Mouse (Mus musculus) frontal cortex, postnatal 36 days (tissue): ENCODE measurements around the gene Erbb3.
A peak's percentile ranks its signal among the peaks of the same experiment; 100 is the strongest.
"Not testable (repeated sequence)": the region's sequence is repeated elsewhere in the genome, so short reads cannot be mapped to it uniquely, and the experiment has no call there.

ENCODE experiments used
- DNase-seq, 2 experiments: peaks; one replicate each; pipeline ENCODE4 v3.0.0; 2022; ENCODE audit warnings: low spot score in 2 of 2

Erbb3 gene

DNA sequence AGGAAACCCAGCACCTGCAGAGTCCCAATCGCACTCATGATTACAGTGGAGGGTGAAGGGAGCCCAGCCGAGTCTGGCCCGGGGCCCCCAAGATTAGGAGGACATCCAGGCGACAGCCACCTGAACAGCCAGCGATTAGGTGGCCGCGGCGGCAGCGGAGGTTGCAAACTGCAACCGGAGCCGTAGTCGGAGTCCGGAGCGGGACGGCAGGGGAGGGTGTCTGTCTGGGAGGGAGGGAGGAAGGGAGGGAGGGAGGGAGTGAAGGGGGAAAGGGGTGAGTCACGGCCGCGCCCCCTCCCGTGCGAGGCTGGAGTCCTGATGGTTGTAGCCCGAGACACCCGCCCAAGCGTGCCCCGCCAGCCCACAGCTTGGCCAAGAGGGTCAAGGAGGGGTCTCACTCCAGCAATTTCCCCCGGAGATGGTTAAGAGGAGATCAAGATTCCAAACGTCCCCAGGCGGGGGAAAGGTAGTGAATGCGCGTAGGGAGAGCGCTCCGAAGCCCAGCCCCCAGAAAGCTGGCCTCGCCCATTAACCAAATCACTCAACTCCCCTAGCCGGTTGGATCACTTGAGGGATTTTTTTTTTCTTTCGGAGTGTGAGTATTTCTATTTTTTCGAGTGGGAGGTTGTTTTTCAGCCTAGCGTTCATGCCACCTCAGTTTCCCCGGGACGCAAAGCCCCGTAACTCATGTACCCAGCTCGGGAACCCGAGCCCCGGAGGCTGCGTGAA lies at the start of gene Erbb3:
Erbb3 (minus strand) TSS at position 189 of the 729 bp plus-strand sequence.
- peak in 1 of 2 experiments; percentile 16 for DNase-seq

DNA sequence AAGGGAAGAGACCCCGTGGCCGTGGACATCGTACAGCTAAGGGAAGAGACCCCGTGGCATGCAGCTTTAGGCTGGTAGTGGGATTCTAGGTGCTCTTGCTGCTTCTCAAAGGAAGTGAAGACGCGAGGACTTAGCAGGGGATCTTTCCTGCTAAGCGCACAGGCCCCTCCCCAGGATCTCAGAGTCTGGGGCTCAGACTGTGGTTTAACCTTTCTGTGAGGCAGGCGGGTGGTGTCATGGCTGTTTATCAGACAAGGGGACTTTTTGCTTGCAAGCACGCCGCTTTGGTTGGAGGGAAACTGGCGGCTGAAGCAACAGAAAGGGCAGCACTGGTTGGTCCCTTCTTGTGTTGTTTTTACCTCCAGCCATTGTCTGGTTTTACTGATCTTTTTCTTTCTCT lies 47.6 kb upstream of the Erbb3 start:
- DNase-seq = no peak

DNA sequence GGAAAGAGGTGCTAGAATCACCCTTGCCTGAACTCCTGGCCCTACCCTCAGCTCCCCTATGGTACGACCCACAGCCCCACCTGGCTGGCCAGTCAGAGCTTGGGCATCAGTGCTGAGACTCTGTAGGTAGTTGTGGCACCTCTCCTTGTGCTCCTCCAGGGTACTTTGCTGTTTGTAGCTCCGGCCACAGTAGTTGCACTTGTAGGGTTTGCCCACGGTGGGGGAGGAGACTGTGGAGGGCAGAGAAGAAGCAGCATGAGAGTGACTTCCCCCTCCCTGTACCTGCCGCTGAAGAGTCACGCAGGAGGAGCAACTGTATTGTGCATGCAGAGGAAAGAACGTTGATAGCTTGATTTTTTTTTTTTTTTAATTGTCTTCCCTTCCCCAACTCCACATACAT lies 47.1 kb upstream of the Erbb3 start:
- no peak for DNase-seq

DNA sequence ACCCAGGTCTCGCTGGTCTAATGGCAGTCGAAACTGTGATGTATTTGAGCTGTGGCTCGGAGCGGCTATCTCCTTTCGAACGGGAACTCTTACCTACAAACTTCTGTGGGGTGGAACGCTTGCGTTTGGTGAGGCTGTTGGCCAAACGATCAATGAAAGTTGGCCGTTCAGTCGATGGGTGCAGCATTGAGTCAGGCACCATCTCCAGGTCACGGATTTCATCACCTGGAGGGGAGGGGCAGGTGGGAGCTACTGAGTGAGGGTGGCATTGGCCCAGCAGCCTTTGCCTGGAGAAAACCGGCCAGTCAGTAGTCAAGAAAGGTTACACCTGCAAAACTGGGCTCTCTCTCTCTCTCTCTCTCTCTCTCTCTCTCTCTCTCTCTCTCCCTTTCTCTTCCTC lies 46.2 kb upstream of the Erbb3 start:
- DNase-seq = no peak

DNA sequence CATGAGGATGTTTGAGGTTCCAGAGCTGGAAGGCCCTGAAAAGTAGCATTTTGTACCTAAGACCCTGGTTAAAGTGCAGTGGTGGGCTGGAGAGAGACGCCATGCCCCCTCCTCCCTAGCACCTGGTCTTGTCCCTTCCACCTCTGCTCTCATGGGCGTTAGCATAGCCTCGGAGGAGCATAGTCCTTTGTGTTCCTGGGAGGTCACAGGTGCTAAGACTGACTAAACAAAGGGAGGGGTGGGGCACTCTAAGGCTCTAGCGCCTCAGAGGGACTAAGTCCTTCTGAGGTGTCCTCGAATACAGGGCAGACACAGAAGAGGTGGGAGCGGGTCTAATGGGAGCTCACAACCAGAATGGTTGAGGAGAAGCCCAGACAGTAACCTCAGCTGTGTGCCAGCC lies 42.1 kb upstream of the Erbb3 start:
- DNase-seq = no peak

DNA sequence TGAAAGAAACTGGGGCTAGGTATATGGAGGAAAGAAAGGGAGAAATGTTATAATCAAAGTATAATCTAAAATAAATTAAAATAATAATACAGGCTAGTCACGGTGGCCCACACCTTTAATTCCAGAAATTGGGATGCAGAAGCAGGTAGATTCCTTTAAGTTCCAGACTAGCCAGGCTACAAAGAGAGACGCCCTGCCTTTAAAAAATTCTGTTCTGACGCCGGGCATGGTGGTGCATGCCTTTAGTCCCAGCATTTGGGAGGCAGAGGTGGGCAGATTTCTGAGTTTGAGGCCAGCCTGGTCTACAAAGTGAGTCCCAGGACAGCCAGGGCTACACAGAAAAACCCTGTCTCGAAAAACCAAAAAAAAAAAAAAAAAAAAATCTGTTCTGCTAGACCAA lies 40.9 kb upstream of the Erbb3 start:
- DNase-seq = not testable (repeated sequence)

DNA sequence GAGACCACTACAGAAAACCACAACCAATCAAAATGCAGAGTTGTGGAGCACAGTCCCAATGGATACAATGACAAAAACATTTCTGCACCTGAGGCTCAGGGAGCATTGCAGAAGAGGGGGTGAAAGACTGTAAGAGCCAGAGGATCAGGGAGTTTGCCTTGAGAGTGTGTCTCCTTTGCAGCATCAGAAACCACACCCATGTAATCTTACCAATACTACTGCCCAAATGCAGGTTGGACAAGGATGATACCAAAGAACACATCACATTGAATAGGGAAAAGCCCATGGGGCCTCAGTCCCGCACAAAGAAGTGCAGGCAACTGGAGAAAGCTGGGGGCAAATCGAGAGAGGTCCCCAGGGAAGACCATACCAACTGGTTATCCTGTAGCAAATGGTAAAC lies 40.3 kb upstream of the Erbb3 start:
- no peak for DNase-seq

DNA sequence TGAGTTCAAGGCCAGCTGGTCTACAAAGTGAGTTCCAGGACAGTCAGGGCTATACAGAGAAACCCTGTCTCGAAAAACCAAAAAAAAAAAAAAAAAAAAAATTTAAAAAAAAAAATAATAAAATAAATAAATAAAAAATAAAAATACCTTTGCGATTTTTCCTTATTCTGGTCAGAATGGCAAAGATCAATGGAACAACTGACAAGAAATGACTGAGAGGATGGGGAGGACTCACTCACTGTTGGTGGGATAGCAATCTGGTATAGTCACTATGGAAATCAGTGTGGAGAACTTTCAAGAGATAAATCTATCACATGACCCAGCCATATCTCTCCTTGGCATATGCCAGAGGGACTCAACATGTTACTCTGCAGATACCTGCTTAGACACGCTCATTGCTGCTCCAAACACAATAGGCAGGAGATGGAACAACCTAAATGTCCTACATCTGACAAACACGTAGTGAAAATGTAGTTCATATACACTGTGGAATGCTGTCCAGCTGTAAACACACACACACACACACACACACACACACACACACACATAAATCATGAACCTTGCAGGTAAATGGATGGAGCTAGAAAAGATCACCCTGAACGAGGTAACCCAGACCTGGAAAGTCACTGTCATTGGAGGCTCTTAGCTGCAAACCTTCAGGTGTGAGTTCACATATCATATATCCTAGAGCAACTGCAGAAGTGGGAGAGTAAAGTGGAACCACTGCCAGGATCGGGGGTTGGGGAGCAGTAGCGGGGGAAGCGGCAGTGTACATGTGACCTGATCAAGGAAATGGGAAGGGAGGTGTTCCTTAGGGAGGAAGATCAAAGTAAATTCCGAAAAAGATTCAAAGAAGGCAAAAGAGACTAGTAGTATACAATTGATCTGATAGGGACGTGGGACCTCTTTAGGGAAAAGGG lies 38.2 kb upstream of the Erbb3 start:
- DNase-seq = no peak

DNA sequence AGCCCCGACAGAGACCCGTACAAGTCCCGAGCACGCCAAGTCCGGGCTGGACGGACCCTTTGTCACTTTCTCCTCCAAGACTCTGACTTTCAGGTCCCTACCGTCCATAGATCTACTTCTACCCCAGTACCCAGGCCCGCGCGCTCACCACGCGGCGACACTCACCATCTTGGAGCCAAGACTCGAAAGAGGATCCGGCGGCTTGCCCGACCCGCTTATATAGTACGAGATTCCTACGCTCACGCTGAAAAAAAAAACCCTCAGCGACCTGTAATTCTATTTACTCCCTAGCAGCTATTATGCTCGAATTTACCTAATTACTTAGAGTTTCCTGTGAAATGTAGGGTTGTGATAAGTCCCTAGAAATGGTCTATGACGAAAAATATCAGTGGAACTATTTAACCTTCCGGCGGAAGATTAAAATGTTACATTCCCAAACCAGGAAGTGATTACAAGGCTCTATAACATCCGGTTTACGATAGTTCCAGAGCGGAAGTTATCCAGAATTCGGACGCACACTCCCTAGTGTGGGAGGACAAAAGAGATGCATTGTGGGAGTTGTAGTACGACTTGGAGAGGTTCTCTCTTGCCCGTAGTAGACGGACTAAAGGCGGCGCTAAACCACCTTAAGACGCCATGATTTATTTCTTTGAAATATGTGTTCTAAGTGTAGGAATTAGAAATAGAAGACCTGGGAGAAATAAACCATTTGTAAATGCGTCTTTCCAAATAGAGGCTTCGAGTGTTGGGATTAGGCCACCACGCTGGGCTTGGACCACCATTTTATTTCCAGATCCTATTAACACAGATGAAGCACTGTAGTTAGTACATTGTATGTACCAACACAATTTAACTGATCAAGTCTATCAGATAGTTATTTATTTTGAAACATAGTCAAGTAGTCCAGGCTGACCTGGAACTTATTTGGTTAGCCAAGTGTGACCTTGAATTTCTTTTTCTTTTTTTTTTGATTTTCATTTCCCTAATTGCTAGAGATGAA lies 37.2 kb upstream of the Erbb3 start, which contains the start of gene Rps26:
Rps26 (minus strand) TSS at position 437 of the 1,000 bp plus-strand sequence.
- DNase-seq = peak; percentile 84 to 97

DNA sequence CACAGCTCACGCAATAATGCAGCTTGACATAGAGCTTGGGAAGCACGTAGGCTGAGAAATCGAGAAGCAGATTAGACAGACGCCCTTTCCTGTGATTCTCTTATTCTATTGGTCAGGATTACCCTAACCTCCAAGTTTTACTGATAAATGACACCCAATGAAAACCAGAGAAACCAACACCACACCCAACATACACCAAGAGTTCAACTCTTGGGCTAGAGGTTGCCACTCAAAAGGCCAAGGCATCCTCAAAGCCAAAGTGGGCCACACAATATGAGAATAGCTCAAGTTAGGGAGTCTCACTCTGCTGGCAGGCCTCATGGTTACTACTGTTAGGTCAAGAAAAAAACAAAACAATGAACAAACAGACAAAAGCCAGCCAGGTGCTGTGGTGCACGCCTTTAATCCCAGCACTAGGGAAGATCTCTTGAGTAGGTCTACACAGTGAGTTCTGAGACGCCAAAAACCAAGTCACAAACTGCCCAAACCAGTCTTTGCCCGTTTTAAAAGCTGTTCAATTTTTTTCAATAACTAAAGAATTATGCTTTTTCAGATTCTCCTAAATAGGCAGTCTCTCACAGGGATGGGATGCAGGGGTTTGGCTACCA lies 35.9 kb upstream of the Erbb3 start:
- DNase-seq = no peak

DNA sequence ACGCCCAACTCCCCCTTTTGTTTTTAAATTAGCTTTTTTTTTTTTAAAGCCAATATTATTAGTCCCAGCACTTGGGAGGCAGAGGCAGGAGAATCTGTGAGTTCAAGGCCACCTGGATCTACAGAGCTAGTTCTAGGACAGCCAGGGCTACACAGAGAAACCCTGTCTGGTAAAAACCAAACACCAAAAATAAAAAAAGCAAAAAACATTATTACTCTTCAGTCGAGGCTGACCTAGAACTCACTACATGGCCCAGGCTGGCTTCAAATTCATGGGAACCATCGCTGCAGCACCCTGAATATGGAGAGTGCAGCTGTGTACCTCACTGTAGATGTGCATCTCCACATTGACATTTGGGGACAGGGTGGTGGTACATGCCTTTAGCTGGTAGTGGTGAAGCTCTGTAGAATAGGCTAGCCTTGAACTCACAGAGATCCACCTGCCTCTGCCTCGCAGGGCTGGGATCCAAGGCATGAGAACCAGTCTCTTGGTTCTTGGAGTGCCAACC lies 33.7 kb upstream of the Erbb3 start:
- not testable (repeated sequence) for DNase-seq

DNA sequence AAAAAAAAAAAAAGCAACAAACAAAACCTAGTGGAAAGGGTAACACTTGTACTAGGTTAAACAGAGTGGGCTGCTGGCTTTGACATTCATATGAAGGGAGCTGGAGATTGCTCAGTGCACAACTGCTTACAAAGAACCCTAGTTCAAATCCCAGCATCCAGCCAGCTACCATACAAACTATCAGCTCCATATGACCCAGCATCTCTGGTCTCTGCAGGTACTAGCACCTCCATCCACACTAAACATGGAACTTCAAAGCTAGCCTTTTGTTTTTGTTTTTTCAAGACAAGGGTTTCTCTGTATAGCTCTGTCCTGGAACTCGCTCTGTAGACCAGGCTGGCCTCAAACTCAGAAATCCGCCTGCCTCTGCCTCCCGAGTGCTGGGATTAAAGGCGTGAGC lies 33.2 kb upstream of the Erbb3 start:
- DNase-seq = no peak

DNA sequence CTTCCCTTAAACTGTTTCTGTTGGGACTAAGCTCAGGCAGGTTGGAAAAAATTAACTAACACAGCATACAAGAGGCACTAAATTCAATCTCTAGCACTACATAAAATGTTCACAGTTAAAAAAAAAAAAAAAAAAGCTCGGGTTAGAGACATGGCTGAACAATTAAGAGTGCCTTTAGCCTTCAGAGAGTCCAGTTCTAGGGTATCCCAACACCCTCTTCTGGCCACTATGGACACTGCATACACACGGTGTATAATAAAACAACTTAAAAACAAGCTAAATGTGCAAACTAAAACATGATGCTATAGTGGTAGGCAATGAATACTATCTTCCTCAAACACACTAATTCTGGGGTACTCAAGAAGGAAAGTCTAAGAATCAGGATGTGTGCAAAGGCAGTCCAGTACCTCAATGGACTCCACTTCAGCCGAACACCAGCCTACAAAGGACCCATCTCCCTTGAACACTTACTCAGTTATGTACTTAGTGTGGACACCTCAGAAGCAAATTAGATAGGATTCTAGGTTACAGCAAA lies 32.6 kb upstream of the Erbb3 start:
- no peak for DNase-seq

DNA sequence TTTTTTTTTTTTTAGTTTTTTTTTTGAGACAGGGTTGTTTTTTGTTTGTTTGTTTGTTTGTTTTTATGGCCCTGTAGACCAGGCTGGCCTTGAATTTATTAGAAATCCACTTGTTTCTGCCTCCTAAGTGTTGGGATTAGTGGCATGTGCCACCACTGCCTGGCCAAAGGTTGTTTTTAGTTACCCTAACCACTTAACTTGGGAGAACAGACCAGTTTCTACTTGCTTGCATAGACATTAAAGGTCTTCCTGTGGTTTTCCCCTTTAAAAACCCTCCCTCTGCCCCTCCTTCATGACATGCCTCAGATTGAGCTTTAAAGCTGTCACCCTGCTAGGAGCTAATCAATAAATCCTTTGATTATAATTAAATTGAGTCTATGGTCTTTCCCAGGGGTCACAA lies 30.8 kb upstream of the Erbb3 start:
- DNase-seq = no peak

DNA sequence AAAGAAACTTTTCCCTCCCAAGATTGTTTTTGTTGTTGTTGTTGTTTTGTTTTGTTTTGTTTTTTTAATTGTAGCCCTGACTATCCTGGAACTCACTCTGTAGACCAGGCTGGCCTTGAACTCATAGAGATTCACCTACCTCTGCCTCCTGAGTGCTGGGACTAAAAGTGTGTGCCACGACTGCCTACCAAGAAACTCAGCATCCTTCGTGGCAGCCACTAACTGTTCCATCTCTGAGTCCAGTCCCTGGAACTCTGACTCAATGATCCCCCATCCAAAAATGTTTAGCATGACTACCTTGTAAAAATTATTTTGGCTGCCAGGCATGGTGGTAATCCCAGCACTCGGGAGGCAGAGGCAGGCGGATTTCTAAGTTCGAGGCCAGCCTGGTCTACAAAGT lies 29.7 kb upstream of the Erbb3 start:
- not testable (repeated sequence) for DNase-seq

DNA sequence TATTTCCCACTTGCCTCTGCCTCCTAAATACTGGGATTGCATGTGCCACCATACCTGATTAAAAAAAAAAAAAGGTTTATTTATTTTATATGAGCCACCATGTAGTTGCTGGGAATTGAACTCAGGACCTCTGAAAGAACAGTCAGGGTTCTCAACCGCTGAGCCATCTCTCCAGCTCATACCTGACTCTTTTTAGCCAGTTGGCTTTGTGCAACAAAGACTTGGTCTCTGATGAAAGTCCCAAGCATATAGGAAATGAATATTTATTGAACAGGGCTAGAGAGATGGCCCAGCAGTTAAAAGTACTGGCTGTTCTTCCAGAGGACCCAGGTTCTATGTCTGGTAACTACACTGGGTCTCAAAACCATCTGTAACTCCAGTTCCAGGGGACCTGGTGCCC lies 29.1 kb upstream of the Erbb3 start:
- DNase-seq = no peak

DNA sequence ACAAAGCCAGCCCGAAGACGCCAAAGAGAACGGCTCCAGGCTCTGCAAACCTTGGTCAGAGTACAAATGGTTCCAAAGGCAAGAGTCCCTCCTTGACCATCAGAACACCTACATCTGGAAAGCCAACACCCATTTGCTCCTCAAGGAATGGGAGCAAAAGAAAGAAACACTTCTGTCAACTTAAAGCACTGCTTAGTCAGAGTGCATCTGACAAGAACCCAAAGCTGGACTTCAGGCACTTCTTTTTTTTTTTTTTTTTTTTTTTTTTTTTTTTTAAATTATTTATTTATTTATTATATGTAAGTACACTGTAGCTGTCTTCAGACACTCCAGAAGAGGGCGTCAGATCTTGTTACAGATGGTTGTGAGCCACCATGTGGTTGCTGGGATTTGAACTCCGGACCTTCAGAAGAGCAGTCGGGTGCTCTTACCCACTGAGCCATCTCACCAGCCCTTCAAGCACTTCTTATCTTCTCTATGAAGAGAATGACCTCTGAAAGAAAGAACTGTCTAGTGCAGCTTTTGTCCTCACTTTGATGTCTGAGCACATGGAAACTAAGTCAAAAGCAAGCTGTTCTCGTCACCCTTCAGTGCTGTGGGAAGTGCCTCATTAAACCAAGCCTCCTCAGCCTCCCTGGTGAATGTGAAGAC lies 26.5 kb upstream of the Erbb3 start:
- DNase-seq = not testable (repeated sequence)

DNA sequence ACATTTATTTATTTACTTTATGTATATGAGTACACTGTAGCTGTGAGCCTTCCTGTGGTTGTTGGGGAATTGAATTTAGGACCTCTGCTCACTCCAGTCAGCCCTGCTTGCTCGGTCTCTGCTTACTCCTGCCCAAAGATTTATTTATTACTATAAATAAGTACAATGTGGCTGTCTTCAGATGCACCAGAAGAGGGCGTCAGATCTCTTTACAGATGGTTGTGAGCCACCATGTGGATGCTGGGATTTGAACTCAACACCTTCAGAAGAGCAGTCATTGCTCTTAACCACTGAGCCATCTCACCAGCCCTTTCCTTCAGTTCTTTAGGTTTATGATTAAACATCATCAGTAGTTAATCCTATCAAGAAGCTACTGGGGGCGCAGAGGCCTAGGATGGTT lies 25.5 kb upstream of the Erbb3 start:
- no peak for DNase-seq

DNA sequence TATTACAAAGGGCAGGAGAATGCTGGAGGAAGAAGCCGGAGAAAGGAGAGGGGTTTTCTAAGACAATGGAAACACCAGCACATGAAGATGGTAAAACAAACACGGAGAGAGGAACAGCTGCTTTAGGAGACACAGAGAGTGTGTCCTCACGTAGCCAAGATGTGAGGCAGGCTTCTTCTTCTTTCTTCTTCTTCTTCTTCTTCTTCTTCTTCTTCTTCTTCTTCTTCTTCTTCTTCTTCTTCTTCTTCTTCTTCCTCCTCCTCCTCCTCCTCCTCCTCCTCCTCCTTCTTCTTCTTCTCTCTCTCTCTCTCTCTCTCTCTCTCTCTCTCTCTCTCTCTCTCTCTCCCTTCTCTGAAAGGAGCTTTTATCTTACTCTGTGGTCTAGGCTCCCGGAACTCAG lies 24.4 kb upstream of the Erbb3 start:
- not testable (repeated sequence) for DNase-seq

DNA sequence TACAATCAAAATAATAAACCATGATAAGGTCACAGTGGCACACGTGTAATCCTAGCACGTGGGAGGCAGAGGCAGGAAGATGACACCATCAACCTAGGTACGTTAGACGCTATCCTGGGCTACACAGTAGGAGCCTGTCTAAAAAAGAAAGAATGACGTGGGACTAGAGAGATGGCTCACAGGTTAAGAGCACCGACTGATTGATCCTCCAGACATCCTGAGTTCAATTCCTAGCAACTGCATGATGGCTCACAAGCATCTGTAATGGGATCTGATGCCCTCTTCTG lies 23.6 kb upstream of the Erbb3 start:
- DNase-seq = no peak
